Mouse (Mus musculus) heart, adult 2 months (tissue): ENCODE results near the gene Arl5c.

Experiments
- CTCF ChIP-seq: fragments of 200-600 bp; IDR thresholded peaks from 2 replicates; pipeline ENCODE4 v1.8.1; 2022; ENCODE audit warnings: antibody characterized with exemption, mild to moderate bottlenecking, moderate library complexity
- EP300 ChIP-seq: fragments of 200-500 bp; IDR thresholded peaks from 2 replicates; pipeline ENCODE4 v1.6.1; 2011; ENCODE audit warnings: low read depth, low read length, control low read depth; ENCODE audit not compliant: insufficient read depth
- POLR2A ChIP-seq: fragments of 200-500 bp; IDR thresholded peaks from 2 replicates; pipeline ENCODE4 v1.6.1; 2011; ENCODE audit warnings: mild to moderate bottlenecking, low read depth, low read length, control low read depth; ENCODE audit not compliant: insufficient read depth

GRCm38 (mm10) chr11:97985727-97986677, 10.0 kb downstream of the Arl5c start, which contains the start of gene Plxdc1:
- no peak for TF ChIP-seq CTCF
- no peak for TF ChIP-seq POLR2A
- no peak for TF ChIP-seq EP300
